Mouse (Mus musculus) bone marrow, adult 2 months (tissue): ENCODE measurements around the gene Neurog2. TPM values are rescaled to one million over a fixed set of nuclear protein-coding genes. Genes with fewer than 3 reads are reported as not detected.

ENCODE experiments used
- H3K27ac ChIP-seq: fragments of 200-500 bp; 2 replicates; pipeline ENCODE4 v1.5.1; 2012; ENCODE audit warnings: low read depth, mild to moderate bottlenecking, control low read depth, inconsistent platforms, low read length; ENCODE audit not compliant: control insufficient read depth, poor library complexity, insufficient read depth
- H3K4me1 ChIP-seq: fragments of 200-500 bp; 2 replicates; pipeline ENCODE4 v1.6.1; 2011; ENCODE audit warnings: low read length; ENCODE audit not compliant: control insufficient read depth, insufficient read depth
- H3K4me3 ChIP-seq: fragments of 200-500 bp; replicated peaks from 2 replicates; pipeline ENCODE3; 2011; ENCODE audit warnings: mild to moderate bottlenecking, low read depth, low read length, control low read depth; ENCODE audit not compliant: control insufficient read depth
- CTCF ChIP-seq: fragments of 200-500 bp; IDR thresholded peaks from 2 replicates; pipeline ENCODE4 v1.5.1; 2011; ENCODE audit warnings: low read length, control low read depth; ENCODE audit not compliant: control insufficient read depth, insufficient read depth
- POLR2A ChIP-seq: fragments of 200-500 bp; IDR thresholded peaks from 2 replicates; pipeline ENCODE4 v1.6.1; 2011; ENCODE audit warnings: low read depth, mild to moderate bottlenecking, control low read depth, low read length, borderline replicate concordance; ENCODE audit not compliant: control insufficient read depth
- WGBS: fragments of 180-500 bp; shearing (Covaris S2); methylation state at CpG from one replicate; pipeline ENCODE4 v1.1.7; 2018; 5-methylcytosine and 5-hydroxymethylcytosine counted together
- polyA plus RNA-seq: library from polyadenylated mRNA; stranded (reverse); fragments of >200 nt; gene quantifications from 2 replicates; pipeline ENCODE4 v1.2.4, GENCODE M21; 2011; ENCODE audit warnings: low replicate concordance; ENCODE audit not compliant: missing spikeins, insufficient read depth, insufficient read length

Gene Neurog2
- polyA plus RNA-seq, 1 experiment: not detected

GRCm38 (mm10) chr3:127639875-127640761, 7.2 kb downstream of the Neurog2 start:
- 5% methylated on average over 36 of the region's 36 CpGs for WGBS
- H3K27ac ChIP-seq: no peak overlapping the region
- TF ChIP-seq CTCF (peak; percentile 36; the same call in 1 of the 2 replicates), POLR2A (0 out of 2 replicates have a peak, but pooled peaks have one; percentile 9)
- H3K4me3 ChIP-seq: no peak overlapping the region
- H3K4me1 ChIP-seq: no peaks in the 10 kb centered on the region

DNA sequence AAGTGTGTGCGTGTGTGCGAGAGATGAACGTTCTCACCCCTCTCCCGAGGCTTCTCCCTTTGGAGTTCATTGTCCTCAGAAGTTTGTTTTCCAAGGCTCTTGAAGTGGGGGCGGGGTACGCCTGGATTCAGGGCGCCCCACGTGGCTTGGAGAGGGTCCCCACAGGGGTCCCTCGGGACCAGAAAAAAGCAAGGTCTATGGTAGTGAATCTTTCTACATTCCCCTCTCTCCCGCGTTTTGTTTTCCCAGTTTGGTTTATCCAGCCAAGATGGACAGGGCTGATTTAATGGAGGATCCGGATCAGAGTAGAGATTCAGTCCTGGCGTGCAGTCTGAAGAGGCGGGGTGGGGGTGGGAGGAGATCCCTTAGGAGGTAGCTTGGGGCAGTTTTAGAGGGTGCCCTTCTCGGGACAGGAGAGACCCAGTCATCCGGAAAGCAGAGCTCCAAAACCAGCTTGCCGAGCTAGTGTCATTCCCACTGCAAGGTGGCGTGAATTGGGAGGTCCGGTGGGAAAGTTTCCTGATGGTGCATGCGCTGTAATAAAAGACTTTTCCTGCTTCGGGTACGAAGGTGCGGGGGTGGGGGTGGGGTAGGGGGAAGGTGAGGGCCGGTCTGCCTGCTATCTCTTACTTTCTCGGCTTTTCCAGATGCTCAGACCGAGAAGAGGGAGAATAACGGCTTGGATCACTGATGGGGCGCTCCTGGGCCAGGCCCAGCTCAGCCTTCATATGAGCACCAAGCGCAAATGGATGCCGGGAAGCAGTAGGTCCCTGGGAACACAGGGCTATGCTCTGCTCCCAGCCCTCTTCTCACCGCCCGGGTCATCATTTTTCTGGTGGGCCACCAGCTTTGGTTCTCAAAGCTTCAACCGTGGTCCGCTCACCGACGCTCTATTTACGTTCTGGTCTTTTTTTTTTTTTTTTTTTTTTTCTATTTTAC, 8.1 kb downstream of the Neurog2 start:
- H3K4me1 ChIP-seq: no peaks in the 10 kb centered on the region
- no peak overlapping the region for H3K4me3 ChIP-seq
- 9% methylated on average over 37 of the region's 37 CpGs for WGBS
- TF ChIP-seq CTCF (no peak), POLR2A (no peak)
- H3K27ac ChIP-seq: no peak overlapping the region

DNA sequence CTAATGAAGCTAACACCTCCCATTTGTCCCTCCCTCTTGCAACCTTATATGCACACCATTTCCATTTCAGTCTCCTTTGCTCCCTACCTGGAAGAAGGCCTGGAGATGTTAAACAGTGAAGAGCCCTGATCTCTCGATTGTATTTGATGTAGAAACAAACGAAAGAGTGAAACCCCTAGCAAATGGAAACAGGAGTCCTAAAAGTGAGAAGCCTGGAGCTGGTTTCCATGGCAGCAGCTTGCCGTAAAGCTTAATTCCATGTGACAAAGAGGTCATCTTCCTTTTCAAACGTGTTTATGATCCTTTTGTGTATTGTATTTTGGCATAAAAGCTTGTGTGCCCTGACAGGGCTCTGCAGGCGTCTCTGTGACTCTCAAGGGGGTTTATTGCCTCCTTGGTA, 9.3 kb downstream of the Neurog2 start:
- WGBS: 10% methylated on average over 5 of the region's 5 CpGs
- Histone ChIP-seq H3K4me3 (no peak overlapping the region), H3K27ac (no peak overlapping the region), H3K4me1 (no peaks in the 10 kb centered on the region)
- TF ChIP-seq POLR2A (no peak), CTCF (no peak)

DNA sequence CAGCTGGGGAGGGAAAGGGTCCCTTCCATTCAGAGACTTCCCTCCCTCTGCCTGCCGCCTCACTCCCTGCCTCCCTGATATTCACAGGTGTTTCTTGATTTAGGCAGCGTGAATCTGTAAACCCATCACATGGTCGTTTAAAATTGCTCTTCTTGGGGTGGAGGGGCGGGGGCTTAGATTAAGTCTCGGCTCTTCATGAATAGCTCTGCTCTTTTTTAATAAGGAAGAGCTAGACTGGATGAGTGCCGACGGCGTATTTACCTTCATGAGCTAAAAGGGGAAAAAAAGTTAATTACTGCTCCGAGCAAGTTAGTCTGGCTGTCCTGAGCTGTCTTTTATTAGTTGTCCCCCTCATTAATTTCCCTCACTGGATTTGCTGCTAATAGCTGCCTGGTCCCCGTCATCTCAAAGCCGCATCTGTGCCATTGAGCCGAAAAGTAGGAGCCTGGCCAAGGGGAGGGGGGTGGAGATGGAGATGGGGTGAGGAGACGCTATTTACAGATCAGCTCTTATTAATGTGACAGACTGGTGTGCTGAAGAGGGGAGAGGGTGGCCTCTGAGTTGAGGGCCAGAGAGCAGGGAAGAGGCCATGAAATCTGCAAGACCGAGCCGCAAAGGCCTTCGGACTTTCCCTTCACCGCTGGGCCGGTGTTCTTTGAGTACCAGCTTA, 13.4 kb downstream of the Neurog2 start:
- Histone ChIP-seq H3K4me3 (no peak overlapping the region), H3K4me1 (no peaks in the 10 kb centered on the region), H3K27ac (no peak overlapping the region)
- 71% methylated on average over 18 of the region's 18 CpGs for WGBS
- TF ChIP-seq POLR2A (no peak), CTCF (no peak)

DNA sequence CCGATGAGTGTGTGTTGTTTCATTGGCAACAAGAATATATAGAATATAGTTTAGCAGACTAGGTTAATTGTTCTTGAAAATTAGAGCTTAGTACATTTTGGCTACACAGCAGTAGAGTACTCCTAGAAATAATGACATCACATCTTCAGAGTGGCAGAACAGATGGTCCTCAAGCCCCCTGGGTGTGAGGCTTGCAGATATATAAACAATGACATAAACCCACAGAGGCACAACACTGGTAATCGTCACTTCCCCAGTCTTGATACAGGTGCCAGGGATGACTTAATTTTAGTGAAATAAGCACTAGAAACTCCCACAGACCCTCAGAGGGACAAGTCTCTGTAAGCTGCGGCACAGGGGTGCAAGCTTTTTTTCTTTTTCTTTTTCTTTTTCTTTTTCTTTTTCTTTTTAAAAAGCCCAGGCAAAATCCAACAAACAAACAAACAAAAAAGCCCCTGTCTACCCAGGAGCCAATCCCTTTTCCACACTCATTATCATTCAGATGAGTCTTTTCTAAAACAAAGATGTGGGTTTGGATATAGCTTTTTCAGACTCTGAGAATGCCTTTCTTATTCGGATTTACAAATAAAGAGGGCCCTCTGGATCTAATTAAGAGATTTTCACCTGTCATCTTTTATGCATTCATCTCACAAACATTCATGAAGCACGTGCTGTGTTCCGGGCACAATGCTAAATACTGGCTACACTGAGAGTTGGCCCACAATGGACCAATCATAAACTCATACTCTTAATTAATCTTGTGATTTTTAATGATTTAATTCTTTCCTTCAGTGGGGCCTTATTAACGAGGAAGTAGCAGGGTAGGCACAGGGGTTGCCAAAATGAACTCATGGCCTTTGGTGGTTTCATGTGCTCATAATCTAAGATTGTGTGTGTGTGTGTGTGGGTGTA, 19.1 kb downstream of the Neurog2 start:
- no peaks in the 10 kb centered on the region for H3K4me1 ChIP-seq
- H3K27ac ChIP-seq: no peak overlapping the region
- 63% methylated on average over 7 of the region's 7 CpGs for WGBS
- TF ChIP-seq CTCF: no peak
- no peak for TF ChIP-seq POLR2A
- H3K4me3 ChIP-seq: no peak overlapping the region

DNA sequence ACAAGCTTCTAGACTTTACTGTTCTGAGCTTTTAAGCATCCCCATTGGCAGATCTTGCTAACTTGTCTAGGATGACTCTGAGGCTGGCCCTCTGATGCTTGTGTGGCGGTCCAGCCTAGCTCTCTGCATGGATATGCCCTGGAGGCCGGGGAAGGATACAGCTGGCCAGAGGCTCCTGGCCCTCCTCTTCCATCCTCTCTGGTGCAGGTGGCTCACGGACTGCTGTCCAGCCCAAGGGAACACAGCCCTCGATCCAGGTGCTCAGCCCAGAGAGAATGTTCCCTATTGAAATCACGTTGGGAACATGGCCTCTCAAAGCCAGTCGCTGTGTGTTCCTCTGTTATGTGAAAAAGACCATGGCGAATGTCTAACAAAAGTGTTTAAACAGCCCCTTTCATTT, 27.8 kb downstream of the Neurog2 start:
- no peak overlapping the region for H3K27ac ChIP-seq

More for the DNA sequence above, 27.8 kb downstream of the Neurog2 start:
- Histone ChIP-seq H3K4me3 (no peak overlapping the region), H3K4me1 (no peaks in the 10 kb centered on the region)
- no peak for TF ChIP-seq CTCF
- TF ChIP-seq POLR2A: no peak
- whole genome bisulfite sequencing: 76% methylated on average over 7 of the region's 7 CpGs
